In genomic region chr2:26513105-26513745, GRCm38 (mm10) we compare ENCODE assay signal across 18 mouse cellular contexts. TPM values are rescaled to one million over a fixed set of nuclear protein-coding genes. Genes with fewer than 3 reads are reported as not detected.
DNase-seq lines count a peak whose midpoint lies in the region; ATAC-seq and TF ChIP-seq lines count a peak whose summit lies in the region.
"Had no signal": no experiment of that assay in that cellular context is flagged by ENCODE, and none has a peak within 500 bp of the region (broad histone marks: within the 10 kb centered on the region; RNA-seq: fewer than 3 reads in every experiment).

No protein-coding gene starts in this region.

- H3K9ac ChIP-seq in heart, embryonic 12.5 days: no peak overlapping the region
- no peak overlapping the region for H3K9ac ChIP-seq in intestine, postnatal 0 days (ENCODE audit: low read depth, low read length)
- H3K9ac ChIP-seq: hindbrain, embryonic 14.5 days; limb, embryonic 12.5 days; lung, embryonic 14.5 days had no signal

- no peak for TF ChIP-seq CTCF in intestine, postnatal 0 days (IDR thresholded peaks at IDR 0.05; ENCODE audit: low read depth)
- TF ChIP-seq CTCF in kidney, adult 2 months (conservative IDR thresholded peaks at IDR 0.05; ENCODE audit: insufficient read depth, insufficient read length, low read depth, low read length): no peak

- no peak for TF ChIP-seq POLR2A in kidney, adult 2 months (IDR thresholded peaks at IDR 0.05; ENCODE audit: low read depth, low read length)

- WGBS in heart, embryonic 12.5 days: 70% methylated on average over 4 of the region's 4 CpGs
- WGBS in intestine, postnatal 0 days: 42% methylated on average over 4 of the region's 4 CpGs
- 86% methylated on average over 4 of the region's 4 CpGs for WGBS in kidney, adult 2 months

- H3K27me3 ChIP-seq in heart, embryonic 12.5 days (replicated peaks): 0 out of 2 replicates have a peak, but pooled peaks cover 3% of the 10 kb centered on the region
- no peaks in the 10 kb centered on the region for H3K27me3 ChIP-seq in intestine, postnatal 0 days (replicated peaks; ENCODE audit: control insufficient read depth, insufficient read depth, low read length)
- no peaks in the 10 kb centered on the region for H3K27me3 ChIP-seq in kidney, adult 2 months (replicated peaks; ENCODE audit: control insufficient read depth, insufficient read depth, low read length)
- H3K27me3 ChIP-seq: limb, embryonic 12.5 days had no signal

- H3K9me3 ChIP-seq in heart, embryonic 12.5 days (replicated peaks): no peaks in the 10 kb centered on the region
- no peaks in the 10 kb centered on the region for H3K9me3 ChIP-seq in intestine, postnatal 0 days (ENCODE audit: control insufficient read depth)
- H3K9me3 ChIP-seq: limb, embryonic 12.5 days; megakaryocyte, embryonic 14.5 days had no signal

- no peak overlapping the region for H3K4me2 ChIP-seq in heart, embryonic 12.5 days
- H3K4me2 ChIP-seq in intestine, postnatal 0 days (replicated peaks; ENCODE audit: low read depth): no peak overlapping the region
- H3K4me2 ChIP-seq: hindbrain, embryonic 14.5 days; limb, embryonic 12.5 days; lung, embryonic 14.5 days had no signal

- ATAC-seq in heart, embryonic 12.5 days (ENCODE audit: insufficient number of reproducible peaks, low FRiP score): peak; percentile 12; the same call in 1 of the 2 replicates
- peak; percentile 44 for ATAC-seq in intestine, postnatal 0 days

- H3K4me1 ChIP-seq in heart, embryonic 12.5 days (replicated peaks): peaks cover 32% of the 10 kb centered on the region
- H3K4me1 ChIP-seq in intestine, postnatal 0 days (replicated peaks; ENCODE audit: control insufficient read depth, insufficient read depth, low read length): peaks cover 9% of the 10 kb centered on the region
- peaks cover 7% of the 10 kb centered on the region; the same call in 1 of the 2 replicates for H3K4me1 ChIP-seq in kidney, adult 2 months (ENCODE audit: control insufficient read depth, insufficient read depth, low read length)

- no peak overlapping the region for H3K4me3 ChIP-seq in heart, embryonic 12.5 days
- H3K4me3 ChIP-seq in intestine, postnatal 0 days (ENCODE audit: low read depth, low read length): no peak overlapping the region
- H3K4me3 ChIP-seq in kidney, adult 2 months (ENCODE audit: insufficient read depth, low read depth, low read length): no peak overlapping the region
- H3K4me3 ChIP-seq: limb, embryonic 12.5 days; megakaryocyte, embryonic 14.5 days had no signal

- H3K27ac ChIP-seq in heart, embryonic 12.5 days (ENCODE audit: poor library complexity, severe bottlenecking): peak overlapping the region; percentile 12; the same call in 1 of the 2 replicates
- H3K27ac ChIP-seq in intestine, postnatal 0 days (ENCODE audit: low read depth, low read length): no peak overlapping the region
- H3K27ac ChIP-seq in kidney, adult 2 months (ENCODE audit: insufficient read depth, low read depth, low read length): no peak overlapping the region
- H3K27ac ChIP-seq: hindbrain, embryonic 14.5 days; limb, embryonic 12.5 days had no signal

- no peaks in the 10 kb centered on the region for H3K36me3 ChIP-seq in heart, embryonic 12.5 days
- H3K36me3 ChIP-seq in intestine, postnatal 0 days (ENCODE audit: control insufficient read depth, insufficient read depth): no peaks in the 10 kb centered on the region
- H3K36me3 ChIP-seq in kidney, adult 2 months (ENCODE audit: control insufficient read depth, insufficient read depth, low read length): no peaks in the 10 kb centered on the region
- H3K36me3 ChIP-seq: limb, embryonic 12.5 days had no signal

- DNase-seq in heart, adult 9 months (ENCODE audit: low spot score in 2 of 2): no peak
- DNase-seq in adipocyte (ENCODE audit: low spot score): peak; percentile 55
- peak; percentile 90 for DNase-seq in thymus, postnatal 0 days (ENCODE audit: low spot score)
- DNase-seq in adrenal gland, postnatal 10 days: no peak
- no peak for DNase-seq in spleen, postnatal 14 days (ENCODE audit: low spot score in 2 of 2)
- DNase-seq in kidney, adult 2 months: no peak
- DNase-seq: adrenal gland, postnatal 36 days; embryo, embryonic 11 days; gastrocnemius, postnatal 36 days; kidney, adult 8-10 months; lung, embryonic 14.5 days; right cerebral cortex, postnatal 25 days had no signal

RNA-seq across cellular contexts. Expression of gene Notch1, which starts 3.2 kb away (rescaled TPM):
- 20.4 TPM in 2 replicates for polyA plus RNA-seq in heart, embryonic 12.5 days (2016; fragmentation: Nextera tagmentation; extraction: Ambion mirVana)
- 3.6 and 3.7 TPM in 2 replicates for polyA plus RNA-seq in intestine, postnatal 0 days (2015; fragmentation: Nextera tagmentation; extraction: Ambion mirVana)
- 44.3 and 54.9 TPM in 2 replicates for polyA plus RNA-seq in thymus, postnatal 0 days (2015; fragmentation: Nextera tagmentation; extraction: Ambion mirVana)
- 10 to 100 TPM; 27.1 to 36.4 TPM for total RNA-seq in adrenal gland, postnatal 10 days (2021)
- polyA plus RNA-seq in kidney, adult 2 months (2012; rRNA removed): 16.1 and 17.7 TPM in 2 replicates
- total RNA-seq: MEL had no signal

Comparison
In these comparisons a context has a peak if more than half of its experiments do, and no peak if none do; other contexts are left out.
1. DNase-seq: peak in adipocyte (single experiment) and thymus, postnatal 0 days (single experiment); none in heart, adult 9 months (0 of 2), adrenal gland, postnatal 10 days (single experiment), spleen, postnatal 14 days (0 of 2) and kidney, adult 2 months (single experiment).